Mouse (Mus musculus) testis, postnatal 14 days (tissue): ENCODE results near the gene Rab39b.

Experiments used
- DNase-seq: peaks from one replicate; pipeline ENCODE4 v3.0.0; 2021; ENCODE audit warnings: low spot score

The Rab39b gene

GRCm38 (mm10) chrX:75577582-75578324 is at the start of gene Rab39b:
Rab39b (minus strand) TSS chrX:75578231.
- peak; percentile 20 for DNase-seq

GRCm38 (mm10) chrX:75578539-75578938 is 508 bp upstream of the Rab39b start:
- DNase-seq = no peak
